Mouse (Mus musculus) forebrain, embryonic 11.5 days (tissue): Measurements from ENCODE around the gene Dact1. TPM values are rescaled to one million over a fixed set of nuclear protein-coding genes. Genes with fewer than 3 reads are reported as not detected.

Source experiments
- ATAC-seq: fragments of 200-750 bp; cut with Nextera tagmentation; replicated peaks from 2 replicates; pipeline ENCODE4 v1.8.0; 2017; ENCODE audit warnings: moderate TSS enrichment; ENCODE audit not compliant: low FRiP score
- DNase-seq: peaks from one replicate; pipeline ENCODE4 v3.0.0-alpha.2; 2017; ENCODE audit warnings: low spot score
- H3K27ac ChIP-seq: fragments of 300-500 bp; sonication (generic); 2 replicates; pipeline ENCODE4 v1.5.1; 2014; ENCODE audit warnings: low read depth, low read length
- H3K27me3 ChIP-seq: fragments of 300-500 bp; sonication (generic); 2 replicates; pipeline ENCODE4 v1.6.1; 2014; ENCODE audit warnings: mild to moderate bottlenecking, low read length, mixed read lengths; ENCODE audit not compliant: control insufficient read depth, insufficient read depth
- H3K36me3 ChIP-seq: fragments of 300-500 bp; sonication (generic); 2 replicates; pipeline ENCODE4 v1.6.1; 2014; ENCODE audit warnings: mild to moderate bottlenecking, low read length, moderate library complexity, mixed read lengths; ENCODE audit not compliant: control insufficient read depth, insufficient read depth
- H3K4me1 ChIP-seq: fragments of 300-500 bp; sonication (generic); replicated peaks from 2 replicates; pipeline ENCODE4 v1.6.1; 2014; ENCODE audit warnings: low read length, mixed read lengths; ENCODE audit not compliant: control insufficient read depth, insufficient read depth
- H3K4me2 ChIP-seq: fragments of 300-500 bp; sonication (generic); 2 replicates; pipeline ENCODE4 v1.6.1; 2014; ENCODE audit warnings: low read depth, mild to moderate bottlenecking, low read length, moderate library complexity, mixed read lengths; ENCODE audit not compliant: severe bottlenecking
- H3K4me3 ChIP-seq: fragments of 300-500 bp; sonication (generic); 2 replicates; pipeline ENCODE4 v1.5.1; 2014; ENCODE audit warnings: low read depth, low read length
- H3K9ac ChIP-seq: fragments of 300-500 bp; sonication (generic); 2 replicates; pipeline ENCODE4 v1.6.1; 2014; ENCODE audit warnings: low read length
- H3K9me3 ChIP-seq: fragments of 300-500 bp; sonication (generic); 2 replicates; pipeline ENCODE4 v1.6.1; 2016; ENCODE audit warnings: low read length, mixed read lengths; ENCODE audit not compliant: control insufficient read depth
- WGBS: fragments of 180-500 bp; shearing (Covaris S2); extraction: QIAGEN DNeasy Blood & Tissue Kit; methylation state at CpG from one replicate; pipeline ENCODE4 v1.1.7; 2014; 5-methylcytosine and 5-hydroxymethylcytosine counted together
- polyA plus RNA-seq: library from polyadenylated mRNA; unstranded; fragments of >200 nt; fragmentation: Nextera tagmentation; extraction: Ambion mirVana; gene quantifications from 2 replicates; pipeline ENCODE4 v1.2.1, GENCODE M21; 2014

Gene Dact1
- polyA plus RNA-seq, 1 experiment from 2014 or later, result 11.0 TPM

GRCm38 (mm10) chr12:71365208-71365607, 55.5 kb downstream of the Dact1 start:
- no peak overlapping the region for H3K9ac ChIP-seq
- H3K4me1 ChIP-seq, result 0 out of 2 replicates have a peak, but pooled peaks cover 2% of the 10 kb centered on the region
- H3K36me3 ChIP-seq, result no peaks in the 10 kb centered on the region
- no peak overlapping the region for H3K4me2 ChIP-seq
- H3K4me3 ChIP-seq, result no peak overlapping the region
- H3K27me3 ChIP-seq, result no peaks in the 10 kb centered on the region
- H3K9me3 ChIP-seq, result no peaks in the 10 kb centered on the region
- ATAC-seq (no peak), DNase-seq (no peak)
- WGBS, result 63% methylated on average over 7 of the region's 7 CpGs
- H3K27ac ChIP-seq, result no peak overlapping the region

DNA sequence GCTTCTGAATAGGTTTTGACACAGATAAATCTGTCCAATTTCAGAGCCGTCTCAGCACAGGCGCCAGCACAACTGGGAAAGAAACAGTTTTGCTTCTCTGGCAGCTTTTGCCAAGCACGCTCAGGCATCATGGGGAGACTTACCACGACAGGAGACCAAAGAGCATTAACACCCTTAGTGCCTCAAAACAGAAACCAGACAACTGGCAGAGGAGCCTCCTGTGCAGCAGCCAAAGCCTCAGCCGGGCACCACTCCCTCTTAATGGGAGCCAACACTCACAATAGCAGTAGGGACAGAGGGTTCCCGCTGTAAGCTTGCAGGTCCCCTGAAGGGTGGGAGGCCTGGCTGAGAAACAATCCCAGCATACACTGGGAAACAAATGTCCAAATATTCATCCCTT, 56.5 kb downstream of the Dact1 start:
- no peak for ATAC-seq
- Histone ChIP-seq H3K27me3 (no peaks in the 10 kb centered on the region), H3K4me2 (no peak overlapping the region), H3K27ac (no peak overlapping the region), H3K36me3 (no peaks in the 10 kb centered on the region), H3K9me3 (no peaks in the 10 kb centered on the region), H3K4me1 (0 out of 2 replicates have a peak, but pooled peaks cover 2% of the 10 kb centered on the region), H3K9ac (no peak overlapping the region), H3K4me3 (no peak overlapping the region)
- DNase-seq, result no peak
- WGBS, result 64% methylated on average over 6 of the region's 6 CpGs

DNA sequence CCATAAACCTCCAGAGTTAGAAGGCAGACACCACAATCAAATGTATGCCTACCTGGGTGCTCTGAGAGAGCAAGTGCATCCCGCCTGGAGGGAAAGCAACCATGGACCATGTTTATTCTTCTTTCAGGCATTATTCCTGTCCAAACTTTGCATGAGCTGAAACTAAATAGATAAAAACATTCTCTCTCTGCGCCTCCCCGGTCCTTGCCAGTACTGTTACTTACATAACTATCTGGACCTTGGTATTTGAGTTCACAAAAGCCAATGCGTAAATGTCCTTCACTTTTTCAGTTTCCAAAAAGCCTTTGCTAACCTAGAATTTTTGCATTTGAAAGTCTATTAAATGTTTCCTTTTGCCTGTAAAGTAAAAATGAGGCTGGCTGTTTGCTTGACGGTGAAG, 58.9 kb downstream of the Dact1 start:
- Histone ChIP-seq H3K4me2 (no peak overlapping the region), H3K9ac (no peak overlapping the region), H3K36me3 (no peaks in the 10 kb centered on the region), H3K4me1 (no peaks in the 10 kb centered on the region), H3K9me3 (no peaks in the 10 kb centered on the region), H3K27me3 (no peaks in the 10 kb centered on the region), H3K4me3 (no peak overlapping the region), H3K27ac (no peak overlapping the region)
- no peak for DNase-seq
- 84% methylated on average over 5 of the region's 5 CpGs for WGBS
- no peak for ATAC-seq

Other genes starting within 250 kb of the Dact1 start
- gene Tomm20l, start 198.5 kb upstream of the Dact1 start, polyA plus RNA-seq, result not detected in 2 replicates
- gene Timm9, start 173.2 kb upstream of the Dact1 start, polyA plus RNA-seq, result 73.9 and 77.0 TPM in 2 replicates
- gene 2700049A03Rik, start 173.0 kb upstream of the Dact1 start, polyA plus RNA-seq, result 19.0 and 21.3 TPM in 2 replicates